Mouse (Mus musculus) CH12.LX (cell line): ENCODE data around the gene Pomp.

ENCODE experiments used
- BHLHE40 ChIP-seq: IDR thresholded peaks from 2 replicates; pipeline ENCODE4 v1.6.1; 2011; ENCODE audit warnings: mild to moderate bottlenecking, low read depth, low read length, improper control_type of control experiment
- CTCF ChIP-seq, 2 experiments: IDR thresholded peaks in 1 of 2; conservative IDR thresholded peaks in 1 of 2; 2 replicates each; pipeline ENCODE4 v1.5.1; 2011 to 2012; ENCODE audit warnings: low read depth in 2 of 2, low read length in 2 of 2, improper control_type of control experiment in 1 of 2, inconsistent platforms in 1 of 2, mild to moderate bottlenecking in 1 of 2, moderate library complexity in 1 of 2
- JUN ChIP-seq: IDR thresholded peaks from 2 replicates; pipeline ENCODE4 v1.6.1; 2011; ENCODE audit warnings: low read depth, mild to moderate bottlenecking, low read length, improper control_type of control experiment, moderate library complexity; ENCODE audit not compliant: insufficient read depth
- NRF1 ChIP-seq: IDR thresholded peaks from 2 replicates; pipeline ENCODE4 v1.6.1; 2014; ENCODE audit warnings: low read depth, mild to moderate bottlenecking, inconsistent platforms, low read length, improper control_type of control experiment, moderate library complexity
- POLR2A ChIP-seq: IDR thresholded peaks from 2 replicates; pipeline ENCODE4 v1.6.1; 2011; ENCODE audit warnings: low read depth, mild to moderate bottlenecking, improper control_type of control experiment, low read length
- ZC3H11A ChIP-seq: IDR thresholded peaks from 2 replicates; pipeline ENCODE4 v1.6.1; 2012; ENCODE audit warnings: low read depth, mild to moderate bottlenecking, inconsistent platforms, low read length, improper control_type of control experiment

- TF ChIP-seq POLR2A (no peak), CTCF (conservative IDR thresholded peaks at IDR 0.05 in 1 of 2, IDR thresholded peaks at IDR 0.05 in 1 of 2; ENCODE audit: low read depth in 2 of 2, low read length in 2 of 2) (no peak), BHLHE40 (no peak), ZC3H11A (no peak), JUN (no peak), NRF1 (no peak)
These were observed 33.7 kb upstream of the Pomp start for GRCm38 (mm10) chr5:147826546-147826945.
